In genomic region chr13:71403654-71404560, GRCm38 (mm10) we compare ENCODE assay signal across 12 mouse cellular contexts.
DNase-seq lines count a peak whose midpoint lies in the region; ATAC-seq lines count a peak whose summit lies in the region.
"Had no signal": no experiment of that assay in that cellular context is flagged by ENCODE, and none has a peak within 500 bp of the region (broad histone marks: within the 10 kb centered on the region; RNA-seq: fewer than 3 reads in every experiment).

No protein-coding gene starts in this region.

- H3K4me2 ChIP-seq in hindbrain, embryonic 12.5 days (replicated peaks), result no peak overlapping the region
- H3K4me2 ChIP-seq: heart, embryonic 11.5 days had no signal

- DNase-seq in left cerebral cortex, adult 11 months (ENCODE audit: low spot score), result peak; percentile 23
- DNase-seq in left cerebral cortex, postnatal 4 days, result no peak
- peak; percentile 28 to 83 for DNase-seq in left cerebral cortex, postnatal 25 days (ENCODE audit: low spot score in 2 of 2)
- DNase-seq in right cerebral cortex, postnatal 4 days, result peak; percentile 2
- DNase-seq in heart, postnatal 25 days (ENCODE audit: low spot score), result no peak
- no peak for DNase-seq in spleen, postnatal 4 days (ENCODE audit: low spot score in 2 of 2)
- DNase-seq in adrenal gland, postnatal 14 days, result no peak
- DNase-seq: liver, postnatal 0 days; thymus, postnatal 25 days had no signal

- intact Hi-C loops in left cerebral cortex, postnatal 4 days (cut with DNase I), result no loop called here
- intact Hi-C loops in left cerebral cortex, postnatal 25 days (cut with DNase I), result no loop called here
- intact Hi-C loops in heart, postnatal 25 days (cut with DNase I), result no loop called here

- no peak overlapping the region for H3K27ac ChIP-seq in hindbrain, embryonic 12.5 days

- peaks cover 12% of the 10 kb centered on the region for H3K4me1 ChIP-seq in hindbrain, embryonic 12.5 days

- WGBS in hindbrain, embryonic 12.5 days, result 56% methylated on average over 21 of the region's 21 CpGs

- no peaks in the 10 kb centered on the region for H3K9me3 ChIP-seq in hindbrain, embryonic 12.5 days (replicated peaks)

- H3K9ac ChIP-seq in hindbrain, embryonic 12.5 days, result no peak overlapping the region
- H3K9ac ChIP-seq: liver, postnatal 0 days had no signal

- H3K36me3 ChIP-seq in hindbrain, embryonic 12.5 days, result no peaks in the 10 kb centered on the region

- H3K27me3 ChIP-seq in hindbrain, embryonic 12.5 days, result no peaks in the 10 kb centered on the region

- no peak overlapping the region for H3K4me3 ChIP-seq in hindbrain, embryonic 12.5 days

- ATAC-seq in hindbrain, embryonic 12.5 days (ENCODE audit: low FRiP score), result peak; percentile 52; the same call in 1 of the 2 replicates
- ATAC-seq: CD4-positive, CD25-positive, alpha-beta regulatory T cell, adult 4 months; liver, postnatal 0 days had no signal

Comparison
In these comparisons a context has a peak if more than half of its experiments do, and no peak if none do; other contexts are left out.
1. DNase-seq: peak in left cerebral cortex, adult 11 months (single experiment), left cerebral cortex, postnatal 25 days (2 of 2) and right cerebral cortex, postnatal 4 days (single experiment); none in left cerebral cortex, postnatal 4 days (single experiment), heart, postnatal 25 days (single experiment), spleen, postnatal 4 days (0 of 2) and adrenal gland, postnatal 14 days (single experiment).